Mouse (Mus musculus) liver, adult 2 months (tissue): ENCODE results near the gene Itgb1.

Experiments
- CTCF ChIP-seq: fragments of 200-500 bp; IDR thresholded peaks from 2 replicates; pipeline ENCODE4 v1.5.1; 2011; ENCODE audit warnings: low read depth, low read length, control low read depth
- POLR2A ChIP-seq: fragments of 200-500 bp; IDR thresholded peaks from 2 replicates; pipeline ENCODE4 v1.6.1; 2011; ENCODE audit warnings: low read length, control low read depth; ENCODE audit not compliant: insufficient read depth; ENCODE audit errors: extremely low read depth

GRCm38 (mm10) chr8:128662696-128663095 is 22.8 kb upstream of the Itgb1 start:
- TF ChIP-seq CTCF = no peak
- no peak for TF ChIP-seq POLR2A
